Mouse (Mus musculus) spleen, postnatal 14 days (tissue): ENCODE data around the gene Col23a1.

Experiments used
- DNase-seq, 2 experiments: peaks; one replicate each; pipeline ENCODE4 v3.0.0; 2021 to 2022; ENCODE audit warnings: low spot score in 2 of 2

The Col23a1 gene

GRCm38 (mm10) chr11:51431968-51432367, 142.2 kb downstream of the Col23a1 start:
- no peak for DNase-seq

GRCm38 (mm10) chr11:51442006-51442405, 152.3 kb downstream of the Col23a1 start:
- DNase-seq = no peak

- DNase-seq = no peak
Observed at GRCm38 (mm10) chr11:51442599-51442998, 152.9 kb downstream of the Col23a1 start.

- no peak for DNase-seq
Observed at GRCm38 (mm10) chr11:51443818-51444217, 154.1 kb downstream of the Col23a1 start.

- no peak for DNase-seq
Observed at GRCm38 (mm10) chr11:51444649-51445048, 154.9 kb downstream of the Col23a1 start.

- peak in 1 of 2 experiments; percentile 2 for DNase-seq
Observed at GRCm38 (mm10) chr11:51446711-51447425, 157.1 kb downstream of the Col23a1 start.

- no peak for DNase-seq
Observed at GRCm38 (mm10) chr11:51448256-51448655, 158.5 kb downstream of the Col23a1 start.

- no peak for DNase-seq
Observed at GRCm38 (mm10) chr11:51448680-51449079, 159.0 kb downstream of the Col23a1 start.

- DNase-seq = no peak
Observed at GRCm38 (mm10) chr11:51449881-51450280, 160.2 kb downstream of the Col23a1 start.

GRCm38 (mm10) chr11:51451281-51451680, 161.6 kb downstream of the Col23a1 start:
- DNase-seq = no peak

- no peak for DNase-seq
Observed at GRCm38 (mm10) chr11:51451925-51452324, 162.2 kb downstream of the Col23a1 start.

- no peak for DNase-seq
Observed at GRCm38 (mm10) chr11:51453742-51454141, 164.0 kb downstream of the Col23a1 start.

- DNase-seq = no peak
Observed at GRCm38 (mm10) chr11:51455501-51455900, 165.8 kb downstream of the Col23a1 start.

- no peak for DNase-seq
Observed at GRCm38 (mm10) chr11:51457624-51458023, 167.9 kb downstream of the Col23a1 start.

GRCm38 (mm10) chr11:51458649-51459048, 168.9 kb downstream of the Col23a1 start:
- DNase-seq = no peak

GRCm38 (mm10) chr11:51459569-51460043, 169.9 kb downstream of the Col23a1 start:
- DNase-seq = no peak

- DNase-seq = no peak
Observed at GRCm38 (mm10) chr11:51468737-51469136, 179.0 kb downstream of the Col23a1 start.

GRCm38 (mm10) chr11:51469341-51469831, 179.7 kb downstream of the Col23a1 start:
- DNase-seq = no peak

- no peak for DNase-seq
Observed at GRCm38 (mm10) chr11:51470383-51471144, 180.8 kb downstream of the Col23a1 start.

GRCm38 (mm10) chr11:51473686-51474085, 184.0 kb downstream of the Col23a1 start:
- no peak for DNase-seq

- no peak for DNase-seq
Observed at GRCm38 (mm10) chr11:51476543-51476942, 186.8 kb downstream of the Col23a1 start.

- DNase-seq = no peak
Observed at GRCm38 (mm10) chr11:51477571-51477970, 187.9 kb downstream of the Col23a1 start.

GRCm38 (mm10) chr11:51482251-51482650, 192.5 kb downstream of the Col23a1 start:
- DNase-seq = no peak
